Mouse (Mus musculus): Measurements from ENCODE around the gene BC049352. TPM values are rescaled to one million over a fixed set of nuclear protein-coding genes. Genes with fewer than 3 reads are reported as not detected.

Gene BC049352
- polyA plus RNA-seq, 1 experiment from 2014 or later = not detected

DNA sequence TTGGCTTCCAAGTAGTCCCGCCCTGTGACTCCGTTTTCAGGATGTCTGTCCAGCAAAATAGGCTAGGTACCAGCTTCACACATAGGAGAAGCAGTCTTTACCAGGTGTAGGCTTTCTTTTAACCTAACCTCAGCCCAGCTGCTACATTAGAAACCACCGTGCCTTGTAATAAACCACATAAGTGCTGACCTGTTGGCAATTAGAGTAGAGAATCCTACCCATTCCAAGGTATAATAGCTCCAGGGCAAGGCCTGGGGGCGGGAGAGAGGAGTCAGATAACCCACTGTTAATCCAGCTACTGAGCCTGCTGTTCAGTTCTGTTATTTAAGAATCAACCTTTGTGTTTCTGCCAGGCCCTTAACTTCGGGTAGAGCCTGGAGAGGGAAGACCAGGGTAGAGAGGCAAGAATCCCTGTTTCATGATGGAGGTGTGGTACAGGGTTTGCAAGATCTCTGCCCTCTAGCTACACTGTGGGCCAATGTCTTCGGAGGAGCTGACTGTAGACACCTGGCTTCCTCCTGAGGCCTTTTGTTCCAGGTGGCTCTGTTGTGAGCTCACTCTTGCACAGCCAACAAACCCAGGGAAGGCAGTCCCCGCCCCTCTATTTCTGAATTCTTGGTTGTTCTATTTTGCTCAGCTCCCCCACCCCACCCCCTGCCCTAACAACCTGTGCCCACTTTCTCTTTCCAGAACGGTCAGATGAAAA, 14.5 kb downstream of the BC049352 start:
- 78% methylated on average over 8 of the region's 8 CpGs for WGBS

DNA sequence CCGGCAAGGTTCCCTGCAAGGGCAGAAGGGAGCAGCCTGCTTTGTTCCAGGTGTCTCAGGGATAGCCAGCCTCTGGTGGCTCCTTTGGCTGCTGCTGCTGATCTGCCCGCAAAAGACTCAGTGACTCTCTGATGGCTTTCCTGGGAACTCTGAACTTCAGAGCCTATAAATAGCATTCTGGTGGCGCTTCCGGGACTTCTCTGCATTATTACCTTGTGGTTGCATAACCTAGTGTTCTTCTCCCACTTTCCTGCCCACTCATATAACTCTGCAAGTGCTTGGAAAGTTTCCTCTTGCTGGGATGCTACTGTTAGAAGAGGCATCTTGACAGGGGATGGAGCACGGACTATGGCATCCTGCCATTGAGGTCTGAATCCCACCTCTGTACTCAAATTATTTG, 15.7 kb downstream of the BC049352 start:
- H3K4me2 ChIP-seq = no peak overlapping the region
- no peaks in the 10 kb centered on the region; the same call in 1 of the 2 replicates for H3K27me3 ChIP-seq (replicated peaks)
- H3K9ac ChIP-seq (replicated peaks) = no peak overlapping the region
- H3K9me3 ChIP-seq (replicated peaks) = no peaks in the 10 kb centered on the region
- H3K36me3 ChIP-seq = no peaks in the 10 kb centered on the region
- H3K4me1 ChIP-seq = no peaks in the 10 kb centered on the region
- no peak overlapping the region for H3K4me3 ChIP-seq (replicated peaks)
- no peak overlapping the region for H3K27ac ChIP-seq (replicated peaks)
- no peak for ATAC-seq (ENCODE audit: low FRiP score)
- 89% methylated on average over 5 of the region's 5 CpGs for WGBS

More for the DNA sequence above, 14.5 kb downstream of the BC049352 start:
- Histone ChIP-seq H3K9ac (replicated peaks) (no peak overlapping the region), H3K27me3 (replicated peaks) (no peaks in the 10 kb centered on the region; the same call in 1 of the 2 replicates), H3K36me3 (no peaks in the 10 kb centered on the region), H3K4me2 (no peak overlapping the region), H3K9me3 (replicated peaks) (no peaks in the 10 kb centered on the region), H3K4me1 (no peaks in the 10 kb centered on the region), H3K27ac (replicated peaks) (no peak overlapping the region), H3K4me3 (replicated peaks) (no peak overlapping the region)
- no peak for ATAC-seq (ENCODE audit: low FRiP score)

- Histone ChIP-seq H3K4me2 (no peak overlapping the region), H3K9ac (replicated peaks) (no peak overlapping the region), H3K4me1 (no peaks in the 10 kb centered on the region), H3K4me3 (replicated peaks) (no peak overlapping the region), H3K27ac (replicated peaks) (no peak overlapping the region), H3K36me3 (no peaks in the 10 kb centered on the region), H3K27me3 (replicated peaks) (no peaks in the 10 kb centered on the region), H3K9me3 (replicated peaks) (no peaks in the 10 kb centered on the region)
- WGBS = 90% methylated on average over 5 of the region's 5 CpGs
- ATAC-seq (ENCODE audit: low FRiP score) = no peak
These were observed 19.6 kb downstream of the BC049352 start for GRCm38 (mm10) chr9:45201319-45201947.

DNA sequence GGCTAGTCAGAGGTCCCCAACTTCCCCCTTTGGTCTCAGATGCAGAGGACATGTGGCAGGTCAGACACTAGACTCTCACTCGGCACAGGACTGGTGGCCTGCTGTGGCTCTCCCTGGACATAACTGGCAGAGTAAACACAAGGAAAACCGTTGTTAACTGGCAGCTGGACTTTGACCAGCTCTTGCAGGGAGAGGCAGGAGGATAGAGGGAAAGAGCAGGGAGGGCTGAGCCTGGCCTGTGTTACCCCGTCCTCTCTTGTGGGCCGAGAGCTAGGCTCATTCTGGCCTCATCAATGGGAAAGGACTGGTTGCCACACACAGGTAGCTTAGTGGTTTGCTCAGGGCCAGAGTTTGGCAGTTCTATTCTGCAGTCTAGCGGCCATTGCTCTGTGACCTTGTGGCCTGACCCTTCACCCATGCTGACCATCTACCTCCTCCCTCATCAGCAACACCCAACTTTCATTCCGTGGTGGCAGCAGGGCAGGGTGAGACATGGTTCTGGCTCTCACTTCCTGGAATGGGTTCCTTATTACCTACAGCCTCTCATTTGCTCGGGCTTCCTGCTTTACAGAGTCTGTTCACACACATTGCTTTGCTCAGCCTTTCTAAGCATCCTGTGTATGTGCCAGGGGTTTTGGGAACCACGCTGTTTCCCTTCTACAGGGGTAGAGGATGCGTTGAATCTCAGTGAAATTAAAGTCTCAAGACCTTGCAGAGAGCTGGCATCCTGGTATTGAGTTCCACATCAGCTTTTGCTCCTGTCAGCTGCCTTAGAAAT, 20.4 kb downstream of the BC049352 start:
- no peak for ATAC-seq (ENCODE audit: low FRiP score)
- no peaks in the 10 kb centered on the region for H3K27me3 ChIP-seq (replicated peaks)
- no peak overlapping the region for H3K9ac ChIP-seq (replicated peaks)
- no peaks in the 10 kb centered on the region for H3K4me1 ChIP-seq
- H3K36me3 ChIP-seq = no peaks in the 10 kb centered on the region
- no peak overlapping the region for H3K4me2 ChIP-seq
- H3K4me3 ChIP-seq (replicated peaks) = no peak overlapping the region
- 79% methylated on average over 9 of the region's 9 CpGs for WGBS
- no peak overlapping the region for H3K27ac ChIP-seq (replicated peaks)
- no peaks in the 10 kb centered on the region for H3K9me3 ChIP-seq (replicated peaks)

DNA sequence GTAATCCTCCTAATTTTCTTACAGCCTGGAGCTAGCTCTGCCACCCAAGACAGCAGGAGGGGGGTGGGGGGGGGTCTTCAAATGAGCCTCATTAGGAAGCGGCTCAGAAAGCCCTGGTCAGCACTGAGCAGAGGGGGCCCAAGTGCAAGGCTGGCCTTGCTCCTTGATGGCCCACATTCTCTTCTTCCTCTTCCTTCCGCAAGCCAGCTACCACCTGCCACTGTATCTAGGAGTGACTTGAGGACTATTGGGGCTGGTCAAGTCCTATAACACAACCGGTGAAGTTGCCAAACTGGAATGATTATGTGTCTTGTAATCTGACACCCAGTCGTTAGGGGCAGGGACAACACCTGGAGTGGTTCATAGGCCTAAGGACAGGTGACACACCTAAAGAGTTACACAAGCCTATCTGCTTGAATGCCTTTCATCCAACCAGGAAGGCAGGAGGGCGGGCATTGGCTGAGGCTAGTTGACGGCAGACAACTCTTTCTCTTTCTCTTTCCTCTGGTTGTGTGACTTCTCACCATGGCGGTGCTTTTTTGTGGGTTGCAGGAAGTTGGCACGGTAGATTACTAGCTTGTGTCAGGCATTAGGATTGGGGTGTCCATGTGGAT, 22.1 kb downstream of the BC049352 start, which contains the start of gene Tmprss4:
Gene Tmprss4 (minus strand): TSS at position 296 of the 614 bp plus-strand sequence.
- ATAC-seq (ENCODE audit: low FRiP score) = no peak
- 79% methylated on average over 8 of the region's 8 CpGs for WGBS
- Histone ChIP-seq H3K9ac (replicated peaks) (no peak within 1 kb of the TSS), H3K4me2 (no peak within 1 kb of the TSS), H3K4me1 (no peaks in the 10 kb centered on the region), H3K9me3 (replicated peaks) (no peaks in the 10 kb centered on the region), H3K4me3 (replicated peaks) (no peak within 1 kb of the TSS), H3K27me3 (replicated peaks) (no peaks in the 10 kb centered on the region), H3K36me3 (no peaks in the 10 kb centered on the region), H3K27ac (replicated peaks) (no peak within 1 kb of the TSS)

DNA sequence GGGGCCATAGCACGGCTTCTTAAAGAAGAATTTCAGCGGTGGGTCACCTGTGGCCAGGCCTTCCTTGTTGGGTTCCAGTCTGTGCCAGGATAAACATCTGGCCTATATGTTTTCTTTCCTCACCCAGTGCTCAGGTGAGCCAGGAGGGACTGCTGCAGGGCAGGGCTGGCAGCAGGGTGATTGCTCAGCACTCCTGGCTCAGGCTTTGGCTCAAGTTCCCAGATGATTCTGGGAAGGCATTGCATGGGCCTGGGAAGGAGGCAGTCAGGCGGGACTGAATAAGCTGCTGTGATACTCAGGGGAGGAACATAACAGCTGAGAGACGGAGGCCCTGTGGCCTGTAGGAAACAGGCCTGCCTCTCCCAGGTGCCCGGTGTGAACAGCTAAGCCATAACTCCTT, 23.3 kb downstream of the BC049352 start:
- Histone ChIP-seq H3K4me3 (replicated peaks) (no peak overlapping the region), H3K4me2 (no peak overlapping the region), H3K27ac (replicated peaks) (no peak overlapping the region), H3K36me3 (no peaks in the 10 kb centered on the region), H3K27me3 (replicated peaks) (no peaks in the 10 kb centered on the region), H3K9me3 (replicated peaks) (no peaks in the 10 kb centered on the region), H3K4me1 (no peaks in the 10 kb centered on the region), H3K9ac (replicated peaks) (no peak overlapping the region)
- no peak for ATAC-seq (ENCODE audit: low FRiP score)
- 75% methylated on average over 5 of the region's 5 CpGs for WGBS

GRCm38 (mm10) chr9:45206121-45206520, 24.3 kb downstream of the BC049352 start:
- no peak overlapping the region for H3K4me3 ChIP-seq (replicated peaks)

GRCm38 (mm10) chr9:45207015-45207743, 25.4 kb downstream of the BC049352 start:
- no peak overlapping the region for H3K4me2 ChIP-seq
- no peaks in the 10 kb centered on the region for H3K9me3 ChIP-seq (replicated peaks)
- no peak overlapping the region for H3K9ac ChIP-seq (replicated peaks)
- ATAC-seq (ENCODE audit: low FRiP score) = no peak
- H3K4me1 ChIP-seq = no peaks in the 10 kb centered on the region
- no peaks in the 10 kb centered on the region for H3K36me3 ChIP-seq
- H3K4me3 ChIP-seq (replicated peaks) = no peak overlapping the region
- H3K27me3 ChIP-seq (replicated peaks) = no peaks in the 10 kb centered on the region
- no peak overlapping the region for H3K27ac ChIP-seq (replicated peaks)
- 76% methylated on average over 7 of the region's 7 CpGs for WGBS

More at GRCm38 (mm10) chr9:45206121-45206520, 24.3 kb downstream of the BC049352 start:
- H3K4me1 ChIP-seq = no peaks in the 10 kb centered on the region
- no peaks in the 10 kb centered on the region for H3K36me3 ChIP-seq
- H3K27ac ChIP-seq (replicated peaks) = no peak overlapping the region
- no peaks in the 10 kb centered on the region for H3K9me3 ChIP-seq (replicated peaks)
- WGBS = 71% methylated on average over 4 of the region's 4 CpGs
- no peak for ATAC-seq (ENCODE audit: low FRiP score)
- no peak overlapping the region for H3K9ac ChIP-seq (replicated peaks)
- no peaks in the 10 kb centered on the region for H3K27me3 ChIP-seq (replicated peaks)
- H3K4me2 ChIP-seq = no peak overlapping the region

GRCm38 (mm10) chr9:45212001-45212400, 30.2 kb downstream of the BC049352 start:
- Histone ChIP-seq H3K9me3 (replicated peaks) (no peaks in the 10 kb centered on the region), H3K27me3 (replicated peaks) (no peaks in the 10 kb centered on the region), H3K36me3 (no peaks in the 10 kb centered on the region), H3K27ac (replicated peaks) (no peak overlapping the region), H3K9ac (replicated peaks) (no peak overlapping the region), H3K4me3 (replicated peaks) (no peak overlapping the region), H3K4me1 (no peaks in the 10 kb centered on the region), H3K4me2 (no peak overlapping the region)
- ATAC-seq (ENCODE audit: low FRiP score) = no peak
- WGBS = 85% methylated on average over 6 of the region's 6 CpGs

GRCm38 (mm10) chr9:45215526-45216179, 33.8 kb downstream of the BC049352 start:
- no peaks in the 10 kb centered on the region for H3K9me3 ChIP-seq (replicated peaks)
- 0 out of 2 replicates have a peak, but pooled peaks cover 4% of the 10 kb centered on the region for H3K27me3 ChIP-seq (replicated peaks)
- no peaks in the 10 kb centered on the region for H3K4me1 ChIP-seq
- H3K36me3 ChIP-seq = no peaks in the 10 kb centered on the region
- H3K4me2 ChIP-seq = no peak overlapping the region
- WGBS = 71% methylated on average over 11 of the region's 11 CpGs
- ATAC-seq (ENCODE audit: low FRiP score) = no peak
- H3K27ac ChIP-seq (replicated peaks) = no peak overlapping the region
- H3K4me3 ChIP-seq (replicated peaks) = no peak overlapping the region
- H3K9ac ChIP-seq (replicated peaks) = no peak overlapping the region

Measured in neural tube, embryonic 15.5 days (tissue).